Mouse (Mus musculus): Measurements from ENCODE around the gene Scimp.

DNA sequence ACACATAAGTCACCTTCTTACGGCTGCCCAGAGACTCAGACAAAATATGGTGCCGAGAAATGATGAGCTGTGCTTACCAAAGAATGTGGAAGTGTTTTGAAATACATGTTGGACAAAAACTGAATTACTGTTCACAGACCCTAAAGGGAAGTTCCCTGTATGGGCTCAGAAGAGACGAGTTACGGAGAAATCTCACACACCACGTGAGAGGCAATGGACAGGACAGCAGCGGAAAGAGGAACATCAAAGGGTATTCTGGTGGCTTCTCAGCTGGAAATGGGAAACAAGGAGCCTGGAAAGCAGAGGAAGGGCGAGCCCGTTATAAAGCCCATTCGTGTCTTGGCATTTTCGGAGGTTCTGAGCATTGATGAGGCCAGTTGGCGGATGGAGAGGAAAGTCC is 25.3 kb downstream of the Scimp start:
- TF ChIP-seq GABPA (IDR thresholded peaks at IDR 0.05; ENCODE audit: insufficient replicate concordance, low read depth, low read length) (no peak), CTCF (conservative IDR thresholded peaks at IDR 0.05 in 1 of 2, IDR thresholded peaks at IDR 0.05 in 1 of 2; ENCODE audit: low read depth in 2 of 2, low read length in 2 of 2) (no peak), JUND (conservative IDR thresholded peaks at IDR 0.05; ENCODE audit: low read depth, low read length) (no peak), SIN3A (IDR thresholded peaks at IDR 0.05; ENCODE audit: low read length) (no peak), MEF2A (IDR thresholded peaks at IDR 0.05; ENCODE audit: borderline replicate concordance, low read depth, low read length) (no peak), TBP (conservative IDR thresholded peaks at IDR 0.05; ENCODE audit: low read depth, low read length) (no peak), NRF1 (IDR thresholded peaks at IDR 0.05; ENCODE audit: low read depth, low read length) (no peak), MXI1 (IDR thresholded peaks at IDR 0.05; ENCODE audit: low read depth, low read length) (no peak), EP300 (IDR thresholded peaks at IDR 0.05; ENCODE audit: low read length) (peak; percentile 11; the same call in 1 of the 2 replicates), USF1 (IDR thresholded peaks at IDR 0.05; ENCODE audit: low read depth, low read length) (no peak), POLR2A (IDR thresholded peaks at IDR 0.05; ENCODE audit: low read depth, low read length) (no peak), ZNF384 (IDR thresholded peaks at IDR 0.05; ENCODE audit: low read depth, low read length) (no peak), E2F4 (IDR thresholded peaks at IDR 0.05; ENCODE audit: insufficient replicate concordance, low read depth, low read length) (no peak)
